Mouse (Mus musculus) kidney, postnatal 0 days (tissue): ENCODE data around the gene Noct. TPM values are rescaled to one million over a fixed set of nuclear protein-coding genes. Genes with fewer than 3 reads are reported as not detected.

ENCODE experiments used
- ATAC-seq: fragments of 200-750 bp; cut with Nextera tagmentation; replicated peaks from 2 replicates; pipeline ENCODE4 v1.8.0; 2017; ENCODE audit warnings: low read depth, moderate number of reproducible peaks, moderate TSS enrichment, moderate library complexity; ENCODE audit not compliant: low FRiP score
- DNase-seq: peaks from one replicate; pipeline ENCODE4 v3.0.0-alpha.2; 2016; ENCODE audit warnings: low spot score
- H3K27ac ChIP-seq: fragments of 300-500 bp; sonication (generic); 2 replicates; pipeline ENCODE4 v1.5.1; 2014; ENCODE audit warnings: mild to moderate bottlenecking
- H3K27me3 ChIP-seq: fragments of 300-500 bp; sonication (generic); 2 replicates; pipeline ENCODE4 v1.6.1; 2014; ENCODE audit warnings: low read length, mixed read lengths; ENCODE audit not compliant: insufficient read depth
- H3K36me3 ChIP-seq: fragments of 300-500 bp; sonication (generic); 2 replicates; pipeline ENCODE4 v1.6.1; 2014; ENCODE audit warnings: low read length, mixed read lengths; ENCODE audit not compliant: insufficient read depth
- H3K4me1 ChIP-seq: fragments of 300-500 bp; sonication (generic); replicated peaks from 2 replicates; pipeline ENCODE4 v1.6.1; 2014; ENCODE audit warnings: antibody characterized with exemption, low read length, mixed read lengths; ENCODE audit not compliant: insufficient read depth
- H3K4me2 ChIP-seq: fragments of 300-500 bp; sonication (generic); 2 replicates; pipeline ENCODE4 v1.6.1; 2014; ENCODE audit warnings: mild to moderate bottlenecking, low read length, moderate library complexity, mixed read lengths
- H3K4me3 ChIP-seq: fragments of 300-500 bp; sonication (generic); replicated peaks from 2 replicates; pipeline ENCODE4 v1.5.1; 2014; ENCODE audit warnings: low read depth, low read length
- H3K9ac ChIP-seq: fragments of 300-500 bp; sonication (generic); 2 replicates; pipeline ENCODE4 v1.6.1; 2014; ENCODE audit warnings: low read depth, low read length
- H3K9me3 ChIP-seq: fragments of 300-500 bp; sonication (generic); replicated peaks from 2 replicates; pipeline ENCODE4 v1.6.1; 2016; ENCODE audit warnings: low read length, inconsistent platforms, mixed read lengths
- CTCF ChIP-seq: IDR thresholded peaks from 2 replicates; pipeline ENCODE4 v1.5.1; 2016; ENCODE audit warnings: antibody characterized with exemption, low read depth, mild to moderate bottlenecking, moderate library complexity
- WGBS: fragments of 180-500 bp; shearing (Covaris S2); extraction: QIAGEN DNeasy Blood & Tissue Kit; methylation state at CpG from one replicate; pipeline ENCODE4 v1.1.7; 2014; 5-methylcytosine and 5-hydroxymethylcytosine counted together
- polyA plus RNA-seq: library from polyadenylated mRNA; unstranded; fragments of >200 nt; fragmentation: Nextera tagmentation; extraction: Ambion mirVana; gene quantifications from 2 replicates; pipeline ENCODE4 v1.2.1, GENCODE M21; 2015

The Noct gene
- polyA plus RNA-seq, 1 experiment from 2014 or later = 7.1 TPM

- Histone ChIP-seq H3K4me1 (no peaks in the 10 kb centered on the region), H3K4me3 (no peak overlapping the region), H3K4me2 (no peak overlapping the region), H3K27me3 (no peaks in the 10 kb centered on the region), H3K9me3 (no peaks in the 10 kb centered on the region), H3K36me3 (peaks cover 55% of the 10 kb centered on the region), H3K27ac (no peak overlapping the region), H3K9ac (no peak overlapping the region)
- ATAC-seq (no peak), DNase-seq (no peak)
- 90% methylated on average over 12 of the region's 12 CpGs for WGBS
- no peak for TF ChIP-seq CTCF
Measured at GRCm38 (mm10) chr3:51252689-51253402, 28.6 kb downstream of the Noct start.

GRCm38 (mm10) chr3:51254784-51255183 is 30.5 kb downstream of the Noct start:
- Histone ChIP-seq H3K4me1 (no peaks in the 10 kb centered on the region), H3K9ac (no peak overlapping the region), H3K4me2 (no peak overlapping the region), H3K9me3 (no peaks in the 10 kb centered on the region), H3K27ac (no peak overlapping the region), H3K27me3 (no peaks in the 10 kb centered on the region), H3K36me3 (peaks cover 56% of the 10 kb centered on the region), H3K4me3 (no peak overlapping the region)
- no peak for ATAC-seq
- TF ChIP-seq CTCF = no peak
- no peak for DNase-seq
- 90% methylated on average over 7 of the region's 7 CpGs for WGBS

GRCm38 (mm10) chr3:51256450-51256849 is 32.2 kb downstream of the Noct start:
- Histone ChIP-seq H3K27me3 (no peaks in the 10 kb centered on the region), H3K9ac (no peak overlapping the region), H3K36me3 (peaks cover 53% of the 10 kb centered on the region), H3K9me3 (no peaks in the 10 kb centered on the region), H3K27ac (no peak overlapping the region), H3K4me3 (no peak overlapping the region), H3K4me2 (no peak overlapping the region), H3K4me1 (no peaks in the 10 kb centered on the region)
- DNase-seq (no peak), ATAC-seq (no peak)
- TF ChIP-seq CTCF = no peak
- 93% methylated on average over 12 of the region's 12 CpGs for WGBS

GRCm38 (mm10) chr3:51258070-51258469 is 33.8 kb downstream of the Noct start:
- Histone ChIP-seq H3K4me3 (no peak overlapping the region), H3K9me3 (no peaks in the 10 kb centered on the region), H3K27ac (no peak overlapping the region), H3K27me3 (no peaks in the 10 kb centered on the region), H3K36me3 (peaks cover 57% of the 10 kb centered on the region), H3K4me1 (no peaks in the 10 kb centered on the region), H3K4me2 (no peak overlapping the region), H3K9ac (no peak overlapping the region)
- no peak for DNase-seq
- WGBS = 91% methylated on average over 5 of the region's 5 CpGs
- ATAC-seq = no peak
- TF ChIP-seq CTCF = no peak

GRCm38 (mm10) chr3:51262942-51263341 is 38.7 kb downstream of the Noct start:
- Histone ChIP-seq H3K36me3 (peaks cover 31% of the 10 kb centered on the region), H3K4me2 (no peak overlapping the region), H3K4me3 (no peak overlapping the region), H3K9ac (no peak overlapping the region), H3K27me3 (no peaks in the 10 kb centered on the region), H3K9me3 (no peaks in the 10 kb centered on the region), H3K27ac (no peak overlapping the region), H3K4me1 (no peaks in the 10 kb centered on the region)
- 60% methylated on average over 8 of the region's 8 CpGs for WGBS
- no peak for DNase-seq
- no peak for TF ChIP-seq CTCF
- ATAC-seq = no peak

GRCm38 (mm10) chr3:51268434-51268833 is 44.2 kb downstream of the Noct start:
- Histone ChIP-seq H3K36me3 (peaks cover 16% of the 10 kb centered on the region), H3K4me1 (peaks cover 5% of the 10 kb centered on the region; the same call in 1 of the 2 replicates), H3K27me3 (no peaks in the 10 kb centered on the region), H3K4me3 (no peak overlapping the region), H3K9ac (0 out of 2 replicates have a peak overlapping the region, but pooled peaks have one; percentile 13), H3K4me2 (no peak overlapping the region), H3K27ac (no peak overlapping the region), H3K9me3 (no peaks in the 10 kb centered on the region)
- DNase-seq = no peak
- no peak for TF ChIP-seq CTCF
- 67% methylated on average over 12 of the region's 12 CpGs for WGBS
- no peak for ATAC-seq
